Mouse (Mus musculus) adrenal gland, adult 8-10 months (tissue): ENCODE results near the gene Spsb1. TPM values are rescaled to one million over a fixed set of nuclear protein-coding genes. Genes with fewer than 3 reads are reported as not detected.

Source experiments
- DNase-seq: peaks from one replicate; pipeline ENCODE4 v3.0.0; 2022
- total RNA-seq, 4 experiments: library from RNA; stranded (reverse); gene quantifications; 2 replicates each; pipeline ENCODE4 v1.2.4; 2022

The Spsb1 gene
- 10 to 100 TPM; 17.0 to 29.8 (median 23.9) TPM for total RNA-seq

GRCm38 (mm10) chr4:149954893-149955439 is at the start of gene Spsb1:
Gene Spsb1, minus strand, starts transcription at chr4:149955043.
- peak; percentile 98 for DNase-seq

- no peak for DNase-seq
These were observed 48.8 kb upstream of the Spsb1 start for GRCm38 (mm10) chr4:150003641-150004040.

- no peak for DNase-seq
These were observed 48.3 kb upstream of the Spsb1 start for GRCm38 (mm10) chr4:150003021-150003580.

GRCm38 (mm10) chr4:150002021-150002528 is 47.2 kb upstream of the Spsb1 start:
- no peak for DNase-seq

GRCm38 (mm10) chr4:150001221-150001860 is 46.5 kb upstream of the Spsb1 start:
- no peak for DNase-seq

- DNase-seq = no peak
These were observed 45.2 kb upstream of the Spsb1 start for GRCm38 (mm10) chr4:149999931-150000555.

GRCm38 (mm10) chr4:149999510-149999900 is 44.7 kb upstream of the Spsb1 start:
- DNase-seq = no peak

GRCm38 (mm10) chr4:149998786-149999509 is 44.1 kb upstream of the Spsb1 start:
- peak; percentile 71 for DNase-seq

- DNase-seq = no peak
These were observed 43.2 kb upstream of the Spsb1 start for GRCm38 (mm10) chr4:149997999-149998398.

GRCm38 (mm10) chr4:149996440-149996839 is 41.6 kb upstream of the Spsb1 start:
- DNase-seq = no peak

- DNase-seq = no peak
These were observed 41.1 kb upstream of the Spsb1 start for GRCm38 (mm10) chr4:149995911-149996310.

GRCm38 (mm10) chr4:149994218-149994617 is 39.4 kb upstream of the Spsb1 start:
- DNase-seq = no peak

GRCm38 (mm10) chr4:149992670-149993032 is 37.8 kb upstream of the Spsb1 start:
- DNase-seq = no peak

- no peak for DNase-seq
These were observed 37.2 kb upstream of the Spsb1 start for GRCm38 (mm10) chr4:149991755-149992669.

- no peak for DNase-seq
These were observed 36.3 kb upstream of the Spsb1 start for GRCm38 (mm10) chr4:149990954-149991633.

- DNase-seq = no peak
These were observed 35.5 kb upstream of the Spsb1 start for GRCm38 (mm10) chr4:149990212-149990953.

GRCm38 (mm10) chr4:149988931-149989556 is 34.2 kb upstream of the Spsb1 start:
- peak; percentile 88 for DNase-seq

- no peak for DNase-seq
These were observed 33.5 kb upstream of the Spsb1 start for GRCm38 (mm10) chr4:149988301-149988700.

- DNase-seq = no peak
These were observed 32.0 kb upstream of the Spsb1 start for GRCm38 (mm10) chr4:149986671-149987417.
